Mouse (Mus musculus) fat pad, adult 2 months (tissue): Measurements from ENCODE around the gene Olfr849.

ENCODE experiments used
- DNase-seq: peaks from one replicate; pipeline ENCODE4 v3.0.0-alpha.2; 2011; ENCODE audit warnings: low read depth, low spot score; ENCODE audit errors: extremely low read depth

Olfr849 gene

DNA sequence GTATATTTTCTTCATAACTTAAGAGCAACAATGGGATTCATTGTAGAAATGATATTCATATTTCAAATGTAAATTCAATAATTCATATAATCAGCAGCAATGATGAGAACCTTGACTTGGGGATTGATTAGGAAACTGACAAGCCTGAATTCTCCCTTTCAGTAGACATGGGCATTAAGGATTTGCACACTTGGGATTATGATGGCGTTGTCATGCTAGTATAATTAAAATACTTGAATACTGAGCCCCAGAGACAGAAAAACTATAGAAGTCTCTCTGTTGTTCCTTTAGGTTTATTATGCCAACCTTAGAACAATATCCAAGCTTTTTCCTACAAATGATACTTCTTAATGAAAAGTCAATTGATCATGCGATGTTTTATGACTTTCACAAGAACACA lies at the start of gene Olfr849:
Gene Olfr849 (plus strand): TSS at position 301 of the 400 bp plus-strand sequence.
- DNase-seq, result no peak

DNA sequence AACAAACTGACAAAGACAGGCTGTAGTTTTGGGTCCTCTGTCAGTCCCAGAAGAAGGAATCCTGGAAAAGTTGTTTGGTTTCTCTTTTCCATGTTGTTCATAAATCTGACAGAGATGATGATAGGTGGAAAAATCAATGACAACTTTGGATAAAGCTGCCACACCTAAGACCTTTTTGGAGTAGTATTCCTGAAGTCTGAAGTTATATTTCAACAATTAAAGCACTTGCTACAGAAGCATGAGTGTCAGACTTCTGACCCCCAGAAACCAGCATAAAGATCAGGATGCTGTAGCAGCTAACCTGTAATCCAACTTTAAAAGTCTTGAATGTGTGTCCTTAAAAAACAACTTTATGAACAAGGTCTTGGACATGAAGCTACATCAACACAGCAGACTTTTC lies 38.1 kb downstream of the Olfr849 start, which contains the start of gene Olfr850:
Gene Olfr850 (minus strand): TSS at position 101 of the 400 bp plus-strand sequence.
- DNase-seq, result no peak

DNA sequence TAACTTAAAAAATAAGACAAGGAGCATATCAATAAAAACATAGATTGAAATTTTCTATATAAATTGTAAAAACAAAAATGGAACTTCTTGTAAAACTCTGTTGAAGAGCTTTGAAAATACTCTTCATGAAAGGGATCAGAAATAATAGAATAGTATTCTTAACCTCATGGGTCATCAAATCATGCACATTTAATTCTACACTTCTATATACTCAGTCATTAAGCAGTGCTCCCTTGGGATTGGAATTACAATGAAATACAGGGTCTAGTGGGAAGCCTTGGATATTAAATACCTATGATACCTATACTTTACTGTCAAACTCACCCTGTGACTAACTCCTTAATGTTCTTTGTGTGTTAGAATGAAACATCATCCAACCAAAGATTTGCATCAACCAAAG lies 52.9 kb downstream of the Olfr849 start, which contains the start of gene Olfr851:
Gene Olfr851 (plus strand): TSS at position 301 of the 400 bp plus-strand sequence.
- no peak for DNase-seq
